In genomic region chr9:106332746-106333145, GRCm38 (mm10) we compare ENCODE assay signal across 17 mouse cellular contexts.
"Had no signal": no experiment of that assay in that cellular context is flagged by ENCODE, and none has a peak within 500 bp of the region (broad histone marks: within the 10 kb centered on the region; RNA-seq: fewer than 3 reads in every experiment).

No protein-coding gene starts in this region.

- DNase-seq: kidney, adult 18-20 months; kidney, postnatal 10 days; kidney, postnatal 4 days; liver; lung, adult 2 months; lung, postnatal 36 days; right cerebral cortex, postnatal 4 days; spleen, adult 18-20 months; thymus, adult 2 months; thymus, postnatal 25 days had no signal

- H3K27me3 ChIP-seq: midbrain, embryonic 15.5 days; neural tube, embryonic 12.5 days; stomach, embryonic 15.5 days had no signal

- H3K9ac ChIP-seq: liver, embryonic 14.5 days; midbrain, embryonic 15.5 days; neural tube, embryonic 12.5 days; stomach, embryonic 15.5 days had no signal

- H3K4me3 ChIP-seq: megakaryocyte, embryonic 14.5 days; midbrain, embryonic 15.5 days; neural tube, embryonic 12.5 days; stomach, embryonic 15.5 days had no signal

- H3K4me2 ChIP-seq: midbrain, embryonic 11.5 days; midbrain, embryonic 15.5 days; neural tube, embryonic 12.5 days; stomach, embryonic 15.5 days had no signal

- ATAC-seq: lung, postnatal 0 days; midbrain, embryonic 15.5 days had no signal

- H3K27ac ChIP-seq: liver, embryonic 14.5 days; midbrain, embryonic 15.5 days; neural tube, embryonic 12.5 days; stomach, embryonic 15.5 days had no signal

- H3K36me3 ChIP-seq: midbrain, embryonic 15.5 days; neural tube, embryonic 12.5 days; stomach, embryonic 15.5 days had no signal

- H3K4me1 ChIP-seq: stomach, embryonic 15.5 days had no signal

- H3K9me3 ChIP-seq: megakaryocyte, embryonic 14.5 days; midbrain, embryonic 15.5 days; neural tube, embryonic 12.5 days; stomach, embryonic 15.5 days had no signal
